In the genomic region with DNA sequence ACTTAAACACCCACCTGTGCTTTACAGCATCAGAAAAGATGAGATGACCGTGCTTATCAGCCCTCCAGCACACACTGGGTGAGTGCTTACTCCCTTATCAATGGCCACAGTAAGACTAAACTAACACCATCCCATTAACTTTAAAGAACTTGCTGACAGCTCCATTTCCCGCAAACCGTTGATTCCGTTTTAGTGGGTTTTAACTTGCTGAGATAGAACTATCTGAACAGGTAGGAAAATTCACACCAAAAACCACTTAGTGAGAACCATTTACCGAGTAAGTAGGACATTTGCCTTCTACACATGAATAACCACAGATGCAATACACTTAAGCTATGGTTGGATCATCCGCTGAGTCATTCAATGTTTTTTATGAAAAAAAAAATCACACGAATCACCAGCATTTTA, we compare ENCODE assay signal across 18 mouse cellular contexts. TPM values are rescaled to one million over a fixed set of nuclear protein-coding genes. Genes with fewer than 3 reads are reported as not detected.
DNase-seq lines count a peak whose midpoint lies in the region; ATAC-seq and TF ChIP-seq lines count a peak whose summit lies in the region.
"Had no signal": no experiment of that assay in that cellular context is flagged by ENCODE, and none has a peak within 500 bp of the region (broad histone marks: within the 10 kb centered on the region; RNA-seq: fewer than 3 reads in every experiment).

No protein-coding gene starts in this region.

- H3K4me1 ChIP-seq in intestine, embryonic 15.5 days (replicated peaks): no peaks in the 10 kb centered on the region
- no peaks in the 10 kb centered on the region for H3K4me1 ChIP-seq in intestine, postnatal 0 days (replicated peaks; ENCODE audit: control insufficient read depth, insufficient read depth, low read length)
- H3K4me1 ChIP-seq in liver, embryonic 12.5 days: peaks cover 42% of the 10 kb centered on the region
- H3K4me1 ChIP-seq in stomach, embryonic 15.5 days: no peaks in the 10 kb centered on the region
- H3K4me1 ChIP-seq: forebrain, embryonic 10.5 days; lung, embryonic 15.5 days had no signal

- 70% methylated on average over 7 of the region's 7 CpGs for WGBS in intestine, embryonic 15.5 days
- 61% methylated on average over 7 of the region's 7 CpGs for WGBS in intestine, postnatal 0 days
- 14% methylated on average over 7 of the region's 7 CpGs for WGBS in liver, embryonic 12.5 days (ENCODE audit: insufficient replicate concordance)
- 59% methylated on average over 7 of the region's 7 CpGs for WGBS in stomach, embryonic 15.5 days

- H3K4me3 ChIP-seq in intestine, embryonic 15.5 days (replicated peaks): no peak overlapping the region
- no peak overlapping the region for H3K4me3 ChIP-seq in intestine, postnatal 0 days (ENCODE audit: low read depth, low read length)
- H3K4me3 ChIP-seq in liver, embryonic 12.5 days: no peak overlapping the region
- H3K4me3 ChIP-seq in stomach, embryonic 15.5 days (replicated peaks): no peak overlapping the region
- H3K4me3 ChIP-seq: forebrain, embryonic 10.5 days; lung, embryonic 15.5 days; megakaryocyte, embryonic 14.5 days had no signal

- H3K9me3 ChIP-seq in intestine, embryonic 15.5 days: no peaks in the 10 kb centered on the region
- no peaks in the 10 kb centered on the region for H3K9me3 ChIP-seq in intestine, postnatal 0 days (ENCODE audit: control insufficient read depth)
- no peaks in the 10 kb centered on the region for H3K9me3 ChIP-seq in liver, embryonic 12.5 days (replicated peaks)
- no peaks in the 10 kb centered on the region for H3K9me3 ChIP-seq in stomach, embryonic 15.5 days
- H3K9me3 ChIP-seq: forebrain, embryonic 10.5 days; lung, embryonic 15.5 days; megakaryocyte, embryonic 14.5 days had no signal

- no peak overlapping the region for H3K4me2 ChIP-seq in intestine, embryonic 15.5 days (replicated peaks)
- H3K4me2 ChIP-seq in intestine, postnatal 0 days (replicated peaks; ENCODE audit: low read depth): no peak overlapping the region
- peak overlapping the region; percentile 54 for H3K4me2 ChIP-seq in liver, embryonic 12.5 days
- H3K4me2 ChIP-seq in stomach, embryonic 15.5 days: no peak overlapping the region
- H3K4me2 ChIP-seq: lung, embryonic 15.5 days had no signal

- no peak for TF ChIP-seq CTCF in intestine, postnatal 0 days (IDR thresholded peaks at IDR 0.05; ENCODE audit: low read depth)

- ATAC-seq in intestine, embryonic 15.5 days: peak; percentile 59; the same call in 1 of the 2 replicates
- no peak for ATAC-seq in intestine, postnatal 0 days
- peak; percentile 99 for ATAC-seq in liver, embryonic 12.5 days
- peak; percentile 97; the same call in 1 of the 2 replicates for ATAC-seq in stomach, embryonic 15.5 days (ENCODE audit: insufficient read depth, low FRiP score, low read depth)

- DNase-seq in c-Kit-positive CD71-positive TER-119-negative erythroid progenitor cells, embryonic 14.5 days (ENCODE audit: low read depth): peak; percentile 76
- no peak for DNase-seq in left cerebral cortex, adult 18-20 months (ENCODE audit: low spot score in 2 of 2)
- no peak for DNase-seq in cerebellum, postnatal 10 days
- no peak for DNase-seq in adrenal gland, postnatal 25 days
- DNase-seq: B cell, adult 2 months; cerebellum, adult 18-20 months; heart, postnatal 10 days; kidney, postnatal 10 days; right cerebral cortex, adult 18-20 months; thymus, postnatal 25 days had no signal

- no peak overlapping the region for H3K27ac ChIP-seq in intestine, embryonic 15.5 days
- H3K27ac ChIP-seq in intestine, postnatal 0 days (ENCODE audit: low read depth, low read length): no peak overlapping the region
- H3K27ac ChIP-seq in liver, embryonic 12.5 days: peak overlapping the region; percentile 92
- no peak overlapping the region for H3K27ac ChIP-seq in stomach, embryonic 15.5 days
- H3K27ac ChIP-seq: forebrain, embryonic 10.5 days; lung, embryonic 15.5 days had no signal

- H3K9ac ChIP-seq in intestine, embryonic 15.5 days: no peak overlapping the region
- no peak overlapping the region for H3K9ac ChIP-seq in intestine, postnatal 0 days (ENCODE audit: low read depth, low read length)
- H3K9ac ChIP-seq in liver, embryonic 12.5 days: no peak overlapping the region
- H3K9ac ChIP-seq in stomach, embryonic 15.5 days: no peak overlapping the region
- H3K9ac ChIP-seq: lung, embryonic 15.5 days had no signal

- no peaks in the 10 kb centered on the region for H3K27me3 ChIP-seq in intestine, embryonic 15.5 days (replicated peaks)
- no peaks in the 10 kb centered on the region for H3K27me3 ChIP-seq in intestine, postnatal 0 days (replicated peaks; ENCODE audit: control insufficient read depth, insufficient read depth, low read length)
- H3K27me3 ChIP-seq in liver, embryonic 12.5 days (replicated peaks): no peaks in the 10 kb centered on the region
- no peaks in the 10 kb centered on the region for H3K27me3 ChIP-seq in stomach, embryonic 15.5 days (replicated peaks)
- H3K27me3 ChIP-seq: lung, embryonic 15.5 days; megakaryocyte, embryonic 14.5 days had no signal

- H3K36me3 ChIP-seq in intestine, embryonic 15.5 days: no peaks in the 10 kb centered on the region
- H3K36me3 ChIP-seq in intestine, postnatal 0 days (ENCODE audit: control insufficient read depth, insufficient read depth): peaks cover 10% of the 10 kb centered on the region
- no peaks in the 10 kb centered on the region for H3K36me3 ChIP-seq in liver, embryonic 12.5 days
- no peaks in the 10 kb centered on the region for H3K36me3 ChIP-seq in stomach, embryonic 15.5 days
- H3K36me3 ChIP-seq: forebrain, embryonic 10.5 days; lung, embryonic 15.5 days had no signal

RNA-seq across cellular contexts. Expression of gene Ifih1, which starts 27.1 kb away (rescaled TPM):
- polyA plus RNA-seq in intestine, embryonic 15.5 days (2015; fragmentation: Nextera tagmentation; extraction: Ambion mirVana): 5.2 and 7.0 TPM in 2 replicates
- 14.1 and 14.5 TPM in 2 replicates for polyA plus RNA-seq in intestine, postnatal 0 days (2015; fragmentation: Nextera tagmentation; extraction: Ambion mirVana)
- 3.1 and 3.2 TPM in 2 replicates for polyA plus RNA-seq in liver, embryonic 12.5 days (2016; fragmentation: Nextera tagmentation; extraction: Ambion mirVana)
- polyA plus RNA-seq in stomach, embryonic 15.5 days (2015; fragmentation: Nextera tagmentation; extraction: Ambion mirVana): 4.4 TPM in 2 replicates
- 1 to 10 TPM; 4.1 TPM for total RNA-seq in left cerebral cortex, adult 18-20 months (2021)
- total RNA-seq in adrenal gland, postnatal 25 days (2021): 7.9 and 17.2 TPM in 2 replicates

RNA-seq across cellular contexts. Expression of gene Fap, which starts 45.1 kb away (rescaled TPM):
- 11.9 and 12.4 TPM in 2 replicates for polyA plus RNA-seq in intestine, embryonic 15.5 days (2015; fragmentation: Nextera tagmentation; extraction: Ambion mirVana)
- 2.8 and 3.6 TPM in 2 replicates for polyA plus RNA-seq in intestine, postnatal 0 days (2015; fragmentation: Nextera tagmentation; extraction: Ambion mirVana)
- 0.66 and 1.2 TPM in 2 replicates for polyA plus RNA-seq in liver, embryonic 12.5 days (2016; fragmentation: Nextera tagmentation; extraction: Ambion mirVana)
- 15.4 and 16.6 TPM in 2 replicates for polyA plus RNA-seq in stomach, embryonic 15.5 days (2015; fragmentation: Nextera tagmentation; extraction: Ambion mirVana)
- 1 to 10 TPM; 3.8 to 6.7 TPM for total RNA-seq in left cerebral cortex, adult 18-20 months (2021)
- 2.5 and 3.5 TPM in 2 replicates for total RNA-seq in adrenal gland, postnatal 25 days (2021)
- total RNA-seq: ES-E14 had no signal

RNA-seq across cellular contexts. Expression of gene Gca, which starts 45.1 kb away (rescaled TPM):
- 8.8 and 9.4 TPM in 2 replicates for polyA plus RNA-seq in intestine, embryonic 15.5 days (2015; fragmentation: Nextera tagmentation; extraction: Ambion mirVana)
- 3.9 and 5.0 TPM in 2 replicates for polyA plus RNA-seq in intestine, postnatal 0 days (2015; fragmentation: Nextera tagmentation; extraction: Ambion mirVana)
- 1.8 and 2.0 TPM in 2 replicates for polyA plus RNA-seq in liver, embryonic 12.5 days (2016; fragmentation: Nextera tagmentation; extraction: Ambion mirVana)
- polyA plus RNA-seq in stomach, embryonic 15.5 days (2015; fragmentation: Nextera tagmentation; extraction: Ambion mirVana): 7.3 and 9.3 TPM in 2 replicates
- total RNA-seq in left cerebral cortex, adult 18-20 months (2021): 10 to 100 TPM; 18.2 to 23.8 TPM
- 3.5 and 5.5 TPM in 2 replicates for total RNA-seq in adrenal gland, postnatal 25 days (2021)
